Mouse (Mus musculus): Measurements from ENCODE around the gene Fgg. TPM values are rescaled to one million over a fixed set of nuclear protein-coding genes. Genes with fewer than 3 reads are reported as not detected.

Fgg gene
- polyA plus RNA-seq, 1 experiment: not detected

Other genes with a start within 250 kb of the Fgg start
- gene Rbm46, start 131.2 kb upstream of the Fgg start, polyA plus RNA-seq (2012; rRNA removed): 0.50 and 1.0 TPM in 2 replicates
- gene Lrat, start 103.8 kb upstream of the Fgg start, polyA plus RNA-seq (2012; rRNA removed): 0.13 and 0.20 TPM in 2 replicates
- gene Fga, start 18.4 kb downstream of the Fgg start, polyA plus RNA-seq (2012; rRNA removed): 0.06 and 0.21 TPM in 2 replicates
- gene Fgb, start 42.1 kb downstream of the Fgg start, polyA plus RNA-seq (2012; rRNA removed): 0.08 TPM in 1 of 2 replicates, not detected in the other
- 44.6 and 49.6 TPM in 2 replicates for gene Plrg1, start 47.8 kb downstream of the Fgg start, polyA plus RNA-seq (2012; rRNA removed)
- 0.53 and 0.64 TPM in 2 replicates for gene Dchs2, start 120.2 kb downstream of the Fgg start, polyA plus RNA-seq (2012; rRNA removed)

All from frontal cortex, adult 2 months (tissue).